Mouse (Mus musculus): Measurements from ENCODE around the gene Cntd1. TPM values are rescaled to one million over a fixed set of nuclear protein-coding genes. Genes with fewer than 3 reads are reported as not detected.
A peak's percentile ranks its signal among the peaks of the same experiment; 100 is the strongest.

Cntd1 gene
- polyA plus RNA-seq, 1 experiment from 2014 or later: 1.3 TPM

GRCm38 (mm10) chr11:101301299-101302003, 22.6 kb downstream of the Cntd1 start:
- Histone ChIP-seq H3K4me3 (peak overlapping the region; percentile 85), H3K4me2 (peak overlapping the region; percentile 67), H3K9me3 (no peaks in the 10 kb centered on the region), H3K27me3 (no peaks in the 10 kb centered on the region), H3K9ac (peak overlapping the region; percentile 89), H3K27ac (peak overlapping the region; percentile 4; the same call in 1 of the 2 replicates), H3K4me1 (peaks cover 21% of the 10 kb centered on the region), H3K36me3 (peaks cover 21% of the 10 kb centered on the region)
- ATAC-seq (ENCODE audit: insufficient number of reproducible peaks, low FRiP score, low TSS enrichment, low read depth): 0 out of 2 replicates have a peak, but pooled peaks have one; percentile 19
- WGBS: 13% methylated on average over 26 of the region's 26 CpGs

GRCm38 (mm10) chr11:101302004-101302798, 23.4 kb downstream of the Cntd1 start, which contains the start of gene Becn1:
Gene Becn1, minus strand, starts transcription at chr11:101302286.
- Histone ChIP-seq H3K27ac (peak within 1 kb of the TSS; percentile 4; the same call in 1 of the 2 replicates), H3K4me3 (peak within 1 kb of the TSS; percentile 85)
- 6% methylated on average over 39 of the region's 39 CpGs for WGBS

GRCm38 (mm10) chr11:101307744-101308143, 28.9 kb downstream of the Cntd1 start:
- 37% methylated on average over 5 of the region's 5 CpGs for WGBS
- ATAC-seq (ENCODE audit: insufficient number of reproducible peaks, low FRiP score, low TSS enrichment, low read depth): no peak
- H3K36me3 ChIP-seq: no peaks in the 10 kb centered on the region

More at GRCm38 (mm10) chr11:101302004-101302798, 23.4 kb downstream of the Cntd1 start, which contains the start of gene Becn1:
- ATAC-seq (ENCODE audit: insufficient number of reproducible peaks, low FRiP score, low TSS enrichment, low read depth): peak; percentile 86
- Histone ChIP-seq H3K4me2 (peak within 1 kb of the TSS; percentile 67), H3K27me3 (no peaks in the 10 kb centered on the region), H3K9ac (peak within 1 kb of the TSS; percentile 89), H3K36me3 (peaks cover 21% of the 10 kb centered on the region), H3K9me3 (no peaks in the 10 kb centered on the region), H3K4me1 (peaks cover 21% of the 10 kb centered on the region)

GRCm38 (mm10) chr11:101311083-101311482, 32.3 kb downstream of the Cntd1 start:
- H3K4me3 ChIP-seq: no peak overlapping the region

More at GRCm38 (mm10) chr11:101307744-101308143, 28.9 kb downstream of the Cntd1 start:
- no peak overlapping the region for H3K4me3 ChIP-seq
- no peaks in the 10 kb centered on the region for H3K4me1 ChIP-seq
- no peak overlapping the region for H3K4me2 ChIP-seq
- H3K27me3 ChIP-seq: no peaks in the 10 kb centered on the region
- H3K9me3 ChIP-seq: no peaks in the 10 kb centered on the region
- H3K27ac ChIP-seq: no peak overlapping the region
- H3K9ac ChIP-seq: no peak overlapping the region

GRCm38 (mm10) chr11:101312150-101312549, 33.3 kb downstream of the Cntd1 start:
- Histone ChIP-seq H3K27ac (no peak overlapping the region), H3K4me2 (no peak overlapping the region), H3K4me3 (no peak overlapping the region), H3K4me1 (peaks cover 6% of the 10 kb centered on the region), H3K27me3 (no peaks in the 10 kb centered on the region), H3K9ac (no peak overlapping the region), H3K9me3 (no peaks in the 10 kb centered on the region), H3K36me3 (no peaks in the 10 kb centered on the region)
- ATAC-seq (ENCODE audit: insufficient number of reproducible peaks, low FRiP score, low TSS enrichment, low read depth): no peak
- WGBS: 63% methylated on average over 3 of the region's 3 CpGs

More at GRCm38 (mm10) chr11:101311083-101311482, 32.3 kb downstream of the Cntd1 start:
- no peaks in the 10 kb centered on the region for H3K4me1 ChIP-seq
- no peak overlapping the region for H3K9ac ChIP-seq
- no peaks in the 10 kb centered on the region for H3K27me3 ChIP-seq
- H3K4me2 ChIP-seq: no peak overlapping the region
- WGBS: 85% methylated on average over 3 of the region's 3 CpGs
- no peak for ATAC-seq (ENCODE audit: insufficient number of reproducible peaks, low FRiP score, low TSS enrichment, low read depth)
- no peak overlapping the region for H3K27ac ChIP-seq
- no peaks in the 10 kb centered on the region for H3K36me3 ChIP-seq
- no peaks in the 10 kb centered on the region for H3K9me3 ChIP-seq

GRCm38 (mm10) chr11:101314567-101314966, 35.8 kb downstream of the Cntd1 start:
- Histone ChIP-seq H3K27me3 (no peaks in the 10 kb centered on the region), H3K27ac (no peak overlapping the region), H3K9me3 (no peaks in the 10 kb centered on the region), H3K4me1 (peaks cover 16% of the 10 kb centered on the region), H3K36me3 (peaks cover 19% of the 10 kb centered on the region), H3K9ac (no peak overlapping the region), H3K4me2 (no peak overlapping the region), H3K4me3 (no peak overlapping the region)
- ATAC-seq (ENCODE audit: insufficient number of reproducible peaks, low FRiP score, low TSS enrichment, low read depth): no peak
- 89% methylated on average over 1 of the region's 1 CpGs for WGBS

GRCm38 (mm10) chr11:101315082-101315650, 36.4 kb downstream of the Cntd1 start:
- Histone ChIP-seq H3K9me3 (no peaks in the 10 kb centered on the region), H3K4me3 (peak overlapping the region; percentile 99), H3K27ac (peak overlapping the region; percentile 76), H3K9ac (peak overlapping the region; percentile 92), H3K4me2 (peak overlapping the region; percentile 88), H3K36me3 (peaks cover 25% of the 10 kb centered on the region), H3K27me3 (no peaks in the 10 kb centered on the region), H3K4me1 (peaks cover 16% of the 10 kb centered on the region)
- 88% methylated on average over 8 of the region's 8 CpGs for WGBS
- ATAC-seq (ENCODE audit: insufficient number of reproducible peaks, low FRiP score, low TSS enrichment, low read depth): no peak

GRCm38 (mm10) chr11:101315665-101316500, 37.1 kb downstream of the Cntd1 start, which contains the start of gene Psme3:
Gene Psme3, plus strand, starts transcription at chr11:101316213.
- WGBS: under 1% methylated on average over 54 of the region's 62 CpGs

GRCm38 (mm10) chr11:101316501-101316917, 37.7 kb downstream of the Cntd1 start:
- peak overlapping the region; percentile 99 for H3K4me3 ChIP-seq
- H3K4me2 ChIP-seq: peak overlapping the region; percentile 88
- peaks cover 16% of the 10 kb centered on the region for H3K4me1 ChIP-seq
- H3K36me3 ChIP-seq: peaks cover 38% of the 10 kb centered on the region
- under 1% methylated on average over 17 of the region's 17 CpGs for WGBS
- no peaks in the 10 kb centered on the region for H3K9me3 ChIP-seq
- no peaks in the 10 kb centered on the region for H3K27me3 ChIP-seq
- peak; percentile 37 for ATAC-seq (ENCODE audit: insufficient number of reproducible peaks, low FRiP score, low TSS enrichment, low read depth)
- H3K9ac ChIP-seq: peak overlapping the region; percentile 92
- H3K27ac ChIP-seq: peak overlapping the region; percentile 76

More at GRCm38 (mm10) chr11:101315665-101316500, 37.1 kb downstream of the Cntd1 start, which contains the start of gene Psme3:
- Histone ChIP-seq H3K4me1 (peaks cover 16% of the 10 kb centered on the region), H3K4me2 (peak within 1 kb of the TSS; percentile 88), H3K9ac (peak within 1 kb of the TSS; percentile 92), H3K27me3 (no peaks in the 10 kb centered on the region), H3K4me3 (peak within 1 kb of the TSS; percentile 99), H3K27ac (peak within 1 kb of the TSS; percentile 76), H3K36me3 (peaks cover 32% of the 10 kb centered on the region), H3K9me3 (no peaks in the 10 kb centered on the region)
- ATAC-seq (ENCODE audit: insufficient number of reproducible peaks, low FRiP score, low TSS enrichment, low read depth): peak; percentile 84

GRCm38 (mm10) chr11:101323609-101324008, 44.8 kb downstream of the Cntd1 start:
- Histone ChIP-seq H3K36me3 (peaks cover 71% of the 10 kb centered on the region), H3K4me1 (peaks cover 4% of the 10 kb centered on the region), H3K9ac (no peak overlapping the region), H3K27ac (no peak overlapping the region), H3K4me2 (no peak overlapping the region), H3K9me3 (no peaks in the 10 kb centered on the region), H3K4me3 (no peak overlapping the region), H3K27me3 (no peaks in the 10 kb centered on the region)
- 11% methylated on average over 4 of the region's 4 CpGs for WGBS
- no peak for ATAC-seq (ENCODE audit: insufficient number of reproducible peaks, low FRiP score, low TSS enrichment, low read depth)

- H3K4me3 ChIP-seq: no peak within 1 kb of the TSS
- 95% methylated on average over 5 of the region's 5 CpGs for WGBS
- H3K27me3 ChIP-seq: no peaks in the 10 kb centered on the region
- H3K36me3 ChIP-seq: peaks cover 60% of the 10 kb centered on the region
- H3K9me3 ChIP-seq: no peaks in the 10 kb centered on the region
- H3K9ac ChIP-seq: no peak within 1 kb of the TSS
- H3K4me2 ChIP-seq: no peak within 1 kb of the TSS
- H3K4me1 ChIP-seq: peaks cover 10% of the 10 kb centered on the region
- ATAC-seq (ENCODE audit: insufficient number of reproducible peaks, low FRiP score, low TSS enrichment, low read depth): no peak
- H3K27ac ChIP-seq: no peak within 1 kb of the TSS
These were observed 46.0 kb downstream of the Cntd1 start, which contains the start of gene Aoc2 for GRCm38 (mm10) chr11:101324763-101325162. Gene Aoc2, plus strand, starts transcription at chr11:101325063.
